Mouse (Mus musculus): Measurements from ENCODE around the gene Ggcx. TPM values are rescaled to one million over a fixed set of nuclear protein-coding genes. Genes with fewer than 3 reads are reported as not detected.

Gene Ggcx
- total and polyA plus RNA-seq, 2 experiments from 2014 or later, result 10.6 to 23.6 TPM

- 93% methylated on average over 2 of the region's 2 CpGs for whole genome bisulfite sequencing
- Histone ChIP-seq H3K27me3 (ENCODE audit: insufficient read depth, low read length) (peaks cover 7% of the 10 kb centered on the region; the same call in 1 of the 2 replicates), H3K27ac (no peak overlapping the region), H3K9me3 (ENCODE audit: low read length) (no peaks in the 10 kb centered on the region), H3K4me1 (ENCODE audit: insufficient read depth, low read length) (0 out of 2 replicates have a peak, but pooled peaks cover 5% of the 10 kb centered on the region), H3K9ac (replicated peaks; ENCODE audit: low read length) (no peak overlapping the region), H3K36me3 (ENCODE audit: insufficient read depth, low read length) (no peaks in the 10 kb centered on the region), H3K4me2 (ENCODE audit: low read depth, low read length) (no peak overlapping the region), H3K4me3 (ENCODE audit: low read length) (no peak overlapping the region)
- no peak for ATAC-seq
- no peak for TF ChIP-seq CTCF (IDR thresholded peaks at IDR 0.05; ENCODE audit: low read depth)
- DNase-seq (ENCODE audit: low spot score), result no peak
These were observed 27.5 kb upstream of the Ggcx start for GRCm38 (mm10) chr6:72386561-72386960.

GRCm38 (mm10) chr6:72387816-72388215 is 26.3 kb upstream of the Ggcx start:
- Histone ChIP-seq H3K36me3 (ENCODE audit: insufficient read depth, low read length) (no peaks in the 10 kb centered on the region), H3K4me1 (ENCODE audit: insufficient read depth, low read length) (0 out of 2 replicates have a peak, but pooled peaks cover 5% of the 10 kb centered on the region), H3K4me2 (ENCODE audit: low read depth, low read length) (no peak overlapping the region), H3K9me3 (ENCODE audit: low read length) (no peaks in the 10 kb centered on the region), H3K9ac (replicated peaks; ENCODE audit: low read length) (no peak overlapping the region), H3K4me3 (ENCODE audit: low read length) (no peak overlapping the region), H3K27ac (no peak overlapping the region), H3K27me3 (ENCODE audit: insufficient read depth, low read length) (peaks cover 7% of the 10 kb centered on the region; the same call in 1 of the 2 replicates)
- WGBS, result 71% methylated on average over 3 of the region's 3 CpGs
- TF ChIP-seq CTCF (IDR thresholded peaks at IDR 0.05; ENCODE audit: low read depth), result no peak
- ATAC-seq, result no peak
- DNase-seq (ENCODE audit: low spot score), result no peak

- H3K9ac ChIP-seq (replicated peaks; ENCODE audit: low read length), result no peak overlapping the region
- WGBS, result 76% methylated on average over 10 of the region's 10 CpGs
- no peak for ATAC-seq
- no peak for TF ChIP-seq CTCF (IDR thresholded peaks at IDR 0.05; ENCODE audit: low read depth)
- no peak for DNase-seq (ENCODE audit: low spot score)
- H3K27me3 ChIP-seq (ENCODE audit: insufficient read depth, low read length), result peaks cover 7% of the 10 kb centered on the region; the same call in 1 of the 2 replicates
- no peak overlapping the region for H3K4me2 ChIP-seq (ENCODE audit: low read depth, low read length)
- H3K27ac ChIP-seq, result no peak overlapping the region
- no peak overlapping the region for H3K4me3 ChIP-seq (ENCODE audit: low read length)
- H3K4me1 ChIP-seq (ENCODE audit: insufficient read depth, low read length), result 0 out of 2 replicates have a peak, but pooled peaks cover 5% of the 10 kb centered on the region
- no peaks in the 10 kb centered on the region for H3K36me3 ChIP-seq (ENCODE audit: insufficient read depth, low read length)
- H3K9me3 ChIP-seq (ENCODE audit: low read length), result no peaks in the 10 kb centered on the region
These were observed 25.8 kb upstream of the Ggcx start for GRCm38 (mm10) chr6:72388266-72388665.

- Histone ChIP-seq H3K4me2 (ENCODE audit: low read depth, low read length) (no peak overlapping the region), H3K4me3 (ENCODE audit: low read length) (no peak overlapping the region), H3K9me3 (ENCODE audit: low read length) (no peaks in the 10 kb centered on the region), H3K9ac (replicated peaks; ENCODE audit: low read length) (no peak overlapping the region; the same call in 1 of the 2 replicates), H3K27ac (no peak overlapping the region), H3K36me3 (ENCODE audit: insufficient read depth, low read length) (no peaks in the 10 kb centered on the region), H3K4me1 (ENCODE audit: insufficient read depth, low read length) (0 out of 2 replicates have a peak, but pooled peaks cover 5% of the 10 kb centered on the region), H3K27me3 (ENCODE audit: insufficient read depth, low read length) (peaks cover 7% of the 10 kb centered on the region; the same call in 1 of the 2 replicates)
- TF ChIP-seq CTCF (IDR thresholded peaks at IDR 0.05; ENCODE audit: low read depth), result no peak
- WGBS, result 90% methylated on average over 6 of the region's 6 CpGs
- DNase-seq (ENCODE audit: low spot score) (no peak), ATAC-seq (no peak)
These were observed 25.2 kb upstream of the Ggcx start for GRCm38 (mm10) chr6:72388791-72389329.

- H3K36me3 ChIP-seq (ENCODE audit: insufficient read depth, low read length), result no peaks in the 10 kb centered on the region
- peak overlapping the region; percentile 67; the same call in 1 of the 2 replicates for H3K27ac ChIP-seq
- H3K9me3 ChIP-seq (ENCODE audit: low read length), result no peaks in the 10 kb centered on the region
- TF ChIP-seq CTCF (IDR thresholded peaks at IDR 0.05; ENCODE audit: low read depth), result no peak
- peak overlapping the region; percentile 61 for H3K4me2 ChIP-seq (ENCODE audit: low read depth, low read length)
- H3K4me1 ChIP-seq (ENCODE audit: insufficient read depth, low read length), result 0 out of 2 replicates have a peak, but pooled peaks cover 5% of the 10 kb centered on the region
- peak; percentile 33; the same call in 1 of the 2 replicates for ATAC-seq
- H3K9ac ChIP-seq (replicated peaks; ENCODE audit: low read length), result peak overlapping the region; percentile 40
- H3K27me3 ChIP-seq (ENCODE audit: insufficient read depth, low read length), result peaks cover 7% of the 10 kb centered on the region; the same call in 1 of the 2 replicates
- WGBS, result 35% methylated on average over 13 of the region's 13 CpGs
- no peak for DNase-seq (ENCODE audit: low spot score)
- peak overlapping the region; percentile 35 for H3K4me3 ChIP-seq (ENCODE audit: low read length)
These were observed 24.6 kb upstream of the Ggcx start for GRCm38 (mm10) chr6:72389471-72389940.

GRCm38 (mm10) chr6:72389941-72390771 is 24.0 kb upstream of the Ggcx start, which contains the start of gene Vamp8:
Gene Vamp8, minus strand, starts transcription at chr6:72390703.
- 0 out of 2 replicates have a peak, but pooled peaks cover 5% of the 10 kb centered on the region for H3K4me1 ChIP-seq (ENCODE audit: insufficient read depth, low read length)
- peak; percentile 5; the same call in 1 of the 2 replicates for TF ChIP-seq CTCF (IDR thresholded peaks at IDR 0.05; ENCODE audit: low read depth)
- no peaks in the 10 kb centered on the region for H3K36me3 ChIP-seq (ENCODE audit: insufficient read depth, low read length)
- no peaks in the 10 kb centered on the region for H3K9me3 ChIP-seq (ENCODE audit: low read length)
- H3K27me3 ChIP-seq (ENCODE audit: insufficient read depth, low read length), result peaks cover 7% of the 10 kb centered on the region; the same call in 1 of the 2 replicates
- H3K4me3 ChIP-seq (ENCODE audit: low read length), result peak within 1 kb of the TSS; percentile 35
- H3K9ac ChIP-seq (replicated peaks; ENCODE audit: low read length), result peak within 1 kb of the TSS; percentile 40
- peak; percentile 48 for DNase-seq (ENCODE audit: low spot score)
- peak within 1 kb of the TSS; percentile 61 for H3K4me2 ChIP-seq (ENCODE audit: low read depth, low read length)
- 3% methylated on average over 32 of the region's 33 CpGs for WGBS
- H3K27ac ChIP-seq, result peak within 1 kb of the TSS; percentile 67; the same call in 1 of the 2 replicates
- peak; percentile 67 for ATAC-seq
